Mouse (Mus musculus): ENCODE results near the gene Mtx3. TPM values are rescaled to one million over a fixed set of nuclear protein-coding genes. Genes with fewer than 3 reads are reported as not detected.
A peak's percentile ranks its signal among the peaks of the same experiment; 100 is the strongest.

The Mtx3 gene
- polyA plus RNA-seq, 1 experiment from 2014 or later = 12.4 TPM

DNA sequence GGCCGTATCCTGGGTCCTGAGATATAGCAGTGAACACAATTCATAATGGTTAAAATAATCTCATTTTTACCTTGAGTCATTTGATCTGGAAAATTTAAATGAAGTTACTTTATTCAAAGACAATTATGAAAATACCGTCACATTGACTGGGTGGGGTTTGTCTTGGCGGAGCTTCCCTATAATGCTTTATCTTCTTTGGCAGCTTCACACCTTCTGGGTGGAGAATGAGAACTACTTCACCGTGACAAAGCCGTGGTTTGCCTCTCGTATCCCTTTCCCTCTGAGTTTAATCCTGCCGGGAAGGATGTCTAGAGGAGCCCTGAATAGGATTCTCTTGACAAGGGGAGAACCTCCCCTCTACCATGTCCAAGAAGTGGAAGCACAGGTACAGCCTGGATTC lies 2.8 kb downstream of the Mtx3 start:
- no peaks in the 10 kb centered on the region for H3K27me3 ChIP-seq
- CTCF ChIA-PET = no interaction called here
- no peak for DNase-seq (ENCODE audit: low read depth, low spot score)
- no peak for TF ChIP-seq CTCF (IDR thresholded peaks at IDR 0.05)
- no peak for ATAC-seq
- POLR2A ChIA-PET = no interaction called here
- in situ Hi-C loops (cut with MboI; ENCODE audit: low pct_unique_long_range_greater_than_20kb) = no loop called here

GRCm38 (mm10) chr13:92848002-92848401 lies 3.4 kb downstream of the Mtx3 start:
- ATAC-seq (no peak), DNase-seq (ENCODE audit: low read depth, low spot score) (no peak)
- ChIA-PET POLR2A (no interaction called here), CTCF (interaction anchor here (0.7 to 1.4 kb wide), 2 partner anchors 15 to 812 kb away, joined by 3 to 4 read pairs; no protein-coding TSS in a partner anchor)
- TF ChIP-seq CTCF (IDR thresholded peaks at IDR 0.05) = no peak
- no peaks in the 10 kb centered on the region for H3K27me3 ChIP-seq
- in situ Hi-C loops (cut with MboI; ENCODE audit: low pct_unique_long_range_greater_than_20kb) = no loop called here

DNA sequence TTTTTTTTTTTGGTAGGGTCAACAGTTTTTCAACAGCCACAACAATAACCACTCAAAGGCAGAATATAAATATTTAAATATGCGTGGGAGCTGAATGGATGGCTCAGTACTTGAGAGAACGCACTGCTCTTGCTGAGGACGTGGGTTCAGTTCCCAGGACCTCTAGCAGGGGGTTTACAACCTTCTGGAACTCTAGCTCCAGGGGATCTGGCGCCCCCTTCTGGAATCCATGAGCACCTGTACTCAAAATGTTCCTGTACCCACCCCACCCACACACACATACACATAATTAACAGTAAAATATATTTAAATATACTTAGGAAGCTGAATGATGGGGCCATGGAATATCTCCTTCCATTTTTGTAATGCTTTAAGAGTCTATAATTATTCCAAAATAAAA lies 11.3 kb downstream of the Mtx3 start:
- no peak for ATAC-seq
- ChIA-PET POLR2A (no interaction called here), CTCF (interaction anchor here (0.9 to 1.3 kb wide), 2 partner anchors 9 to 387 kb away, joined by 3 read pairs; no protein-coding TSS in a partner anchor)
- TF ChIP-seq CTCF (IDR thresholded peaks at IDR 0.05) = peak; percentile 50
- no peak for DNase-seq (ENCODE audit: low read depth, low spot score)
- no peaks in the 10 kb centered on the region for H3K27me3 ChIP-seq
- in situ Hi-C loops (cut with MboI; ENCODE audit: low pct_unique_long_range_greater_than_20kb) = loop anchor here (10.0 kb wide), 1 partner anchor 101 kb away; no protein-coding TSS in a partner anchor

DNA sequence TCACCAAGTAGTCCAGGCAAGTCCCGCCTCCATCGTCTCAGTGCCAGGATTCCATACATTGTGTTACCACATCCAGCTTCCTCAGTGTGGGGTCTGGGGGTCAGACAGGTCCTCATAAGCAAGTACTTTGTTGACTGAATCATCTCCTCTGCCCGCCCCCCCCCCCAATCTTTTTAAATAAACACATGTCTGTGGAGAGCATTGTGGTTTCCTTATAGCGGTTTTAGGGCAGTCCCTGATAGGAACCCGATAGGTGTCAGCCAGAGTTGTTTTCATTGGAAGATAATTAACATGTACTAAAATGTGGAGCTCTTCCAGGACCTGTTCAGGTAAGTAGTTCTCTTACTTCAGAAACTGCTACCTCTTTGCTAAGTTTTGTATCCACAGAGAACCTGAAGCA lies 14.2 kb downstream of the Mtx3 start:
- in situ Hi-C loops (cut with MboI; ENCODE audit: low pct_unique_long_range_greater_than_20kb) = loop anchor here (10.0 kb wide), 1 partner anchor 104 kb away; no protein-coding TSS in a partner anchor
- CTCF ChIA-PET = no interaction called here
- no peak for TF ChIP-seq CTCF (IDR thresholded peaks at IDR 0.05)
- DNase-seq (ENCODE audit: low read depth, low spot score) = no peak
- POLR2A ChIA-PET = no interaction called here
- ATAC-seq = no peak
- no peaks in the 10 kb centered on the region for H3K27me3 ChIP-seq

GRCm38 (mm10) chr13:92859959-92860358 lies 15.4 kb downstream of the Mtx3 start:
- no peak for TF ChIP-seq CTCF (IDR thresholded peaks at IDR 0.05)
- no peaks in the 10 kb centered on the region for H3K27me3 ChIP-seq
- ATAC-seq (no peak), DNase-seq (ENCODE audit: low read depth, low spot score) (no peak)
- in situ Hi-C loops (cut with MboI; ENCODE audit: low pct_unique_long_range_greater_than_20kb) = loop anchor here (10.0 kb wide), 1 partner anchor 105 kb away; no protein-coding TSS in a partner anchor
- ChIA-PET POLR2A (no interaction called here), CTCF (no interaction called here)

- no peak for DNase-seq (ENCODE audit: low read depth, low spot score)
Observed at GRCm38 (mm10) chr13:92865358-92865757, 20.8 kb downstream of the Mtx3 start.

DNA sequence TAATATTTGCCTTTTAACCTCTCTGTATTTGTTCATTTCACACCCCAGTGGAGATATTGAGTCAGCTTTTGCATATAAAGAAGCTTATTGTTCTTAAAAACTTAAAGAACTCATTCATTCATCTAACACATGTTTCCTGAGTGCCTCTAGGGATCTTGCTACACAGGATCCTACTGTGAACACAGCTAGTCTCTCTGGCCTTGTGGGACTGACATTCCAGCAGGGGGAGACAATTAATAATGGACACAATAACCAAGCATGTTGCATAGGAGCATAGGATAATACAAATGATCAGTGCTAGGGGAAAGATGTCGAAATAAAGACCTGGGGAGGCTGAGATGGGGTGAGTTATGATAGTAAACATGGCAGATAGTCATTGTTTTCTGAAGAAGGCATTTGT lies 22.1 kb downstream of the Mtx3 start:
- DNase-seq (ENCODE audit: low read depth, low spot score) (no peak), ATAC-seq (no peak)
- TF ChIP-seq CTCF (IDR thresholded peaks at IDR 0.05) = no peak
- POLR2A ChIA-PET = no interaction called here
- in situ Hi-C loops (cut with MboI; ENCODE audit: low pct_unique_long_range_greater_than_20kb) = no loop called here
- no peaks in the 10 kb centered on the region for H3K27me3 ChIP-seq
- CTCF ChIA-PET = interaction anchor here (1.5 to 1.6 kb wide), 2 partner anchors 10 to 898 kb away, joined by 3 read pairs; no protein-coding TSS in a partner anchor

More at GRCm38 (mm10) chr13:92865358-92865757, 20.8 kb downstream of the Mtx3 start:
- in situ Hi-C loops (cut with MboI; ENCODE audit: low pct_unique_long_range_greater_than_20kb) = no loop called here
- TF ChIP-seq CTCF (IDR thresholded peaks at IDR 0.05) = no peak
- H3K27me3 ChIP-seq = no peaks in the 10 kb centered on the region
- no peak for ATAC-seq
- ChIA-PET POLR2A (no interaction called here), CTCF (interaction anchor here (1.5 kb wide), 1 partner anchor 899 kb away, joined by 3 read pairs; no protein-coding TSS in a partner anchor)

DNA sequence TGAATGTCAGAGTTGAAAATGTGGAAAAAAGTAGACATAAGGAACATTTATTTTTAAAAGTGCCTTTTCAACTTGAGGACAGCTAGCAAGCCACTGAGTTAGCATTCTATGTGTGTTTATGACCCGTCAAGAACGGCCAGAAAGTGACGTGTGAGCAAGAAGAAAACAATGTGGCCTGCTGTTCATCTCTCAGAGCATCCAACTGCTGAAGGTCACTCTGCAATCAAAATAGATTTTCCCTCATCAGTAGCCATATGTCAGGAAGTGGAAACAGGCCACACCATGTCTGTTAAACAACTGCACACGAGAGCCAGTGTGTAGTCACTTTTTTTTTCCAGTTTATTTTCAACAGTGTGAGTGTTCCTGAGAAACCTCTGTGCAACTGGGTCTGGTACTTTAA lies 35.0 kb downstream of the Mtx3 start:
- no peak for DNase-seq (ENCODE audit: low read depth, low spot score)
- in situ Hi-C loops (cut with MboI; ENCODE audit: low pct_unique_long_range_greater_than_20kb) = no loop called here

GRCm38 (mm10) chr13:92879933-92880332 lies 35.4 kb downstream of the Mtx3 start:
- no peak for TF ChIP-seq CTCF (IDR thresholded peaks at IDR 0.05)
- ChIA-PET CTCF (no interaction called here), POLR2A (no interaction called here)
- in situ Hi-C loops (cut with MboI; ENCODE audit: low pct_unique_long_range_greater_than_20kb) = no loop called here
- DNase-seq (ENCODE audit: low read depth, low spot score) = no peak
- H3K27me3 ChIP-seq = peaks cover 5% of the 10 kb centered on the region
- ATAC-seq = no peak

More for the DNA sequence above, 35.0 kb downstream of the Mtx3 start:
- ATAC-seq = no peak
- CTCF ChIA-PET = no interaction called here
- H3K27me3 ChIP-seq = peaks cover 5% of the 10 kb centered on the region
- TF ChIP-seq CTCF (IDR thresholded peaks at IDR 0.05) = no peak
- POLR2A ChIA-PET = no interaction called here

DNA sequence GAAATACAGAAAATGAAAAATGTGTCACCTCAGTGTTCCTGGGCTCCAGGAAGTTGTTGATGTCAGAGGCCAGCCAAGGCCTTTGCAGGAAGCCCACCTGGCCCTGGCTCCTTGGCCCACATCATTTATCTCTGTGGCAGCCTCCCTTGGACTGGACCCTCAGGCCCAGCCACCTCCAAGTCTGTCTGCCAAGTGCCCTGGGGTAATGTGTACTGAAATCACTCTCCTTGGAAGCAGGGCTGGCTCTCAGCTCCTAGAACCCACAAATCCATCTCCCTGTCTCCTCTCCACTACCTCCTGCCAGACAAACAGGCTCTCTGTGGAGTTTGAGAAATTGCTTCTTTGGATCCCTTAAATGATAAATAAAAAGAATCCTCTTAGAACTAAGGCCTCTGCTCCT lies 36.0 kb downstream of the Mtx3 start:
- POLR2A ChIA-PET = no interaction called here
- H3K27me3 ChIP-seq = peaks cover 5% of the 10 kb centered on the region
- ATAC-seq = no peak
- TF ChIP-seq CTCF (IDR thresholded peaks at IDR 0.05) = no peak
- DNase-seq (ENCODE audit: low read depth, low spot score) = no peak
- CTCF ChIA-PET = no interaction called here
- in situ Hi-C loops (cut with MboI; ENCODE audit: low pct_unique_long_range_greater_than_20kb) = no loop called here

GRCm38 (mm10) chr13:92882271-92882985 lies 37.9 kb downstream of the Mtx3 start:
- ATAC-seq (no peak), DNase-seq (ENCODE audit: low read depth, low spot score) (no peak)
- TF ChIP-seq CTCF (IDR thresholded peaks at IDR 0.05) = no peak
- in situ Hi-C loops (cut with MboI; ENCODE audit: low pct_unique_long_range_greater_than_20kb) = no loop called here
- H3K27me3 ChIP-seq = peaks cover 5% of the 10 kb centered on the region
- ChIA-PET CTCF (no interaction called here), POLR2A (no interaction called here)
